Mouse (Mus musculus): ENCODE data around the gene Tspoap1.

- TF ChIP-seq FLI1 (IDR thresholded peaks at IDR 0.05; ENCODE audit: low read length) (no peak), GATA1 (IDR thresholded peaks at IDR 0.05; ENCODE audit: borderline replicate concordance, low read length) (no peak)
Observed at GRCm38 (mm10) chr11:87719526-87719925, 40.8 kb upstream of the Tspoap1 start.
